Mouse (Mus musculus): ENCODE measurements at regions not wholly inside any gene's neighbourhood (a gene's known extent, or its start where the extent isn't known, plus 50 kb on each side); places are given as distances from the start of the nearest gene placed in this dataset.

DNA sequence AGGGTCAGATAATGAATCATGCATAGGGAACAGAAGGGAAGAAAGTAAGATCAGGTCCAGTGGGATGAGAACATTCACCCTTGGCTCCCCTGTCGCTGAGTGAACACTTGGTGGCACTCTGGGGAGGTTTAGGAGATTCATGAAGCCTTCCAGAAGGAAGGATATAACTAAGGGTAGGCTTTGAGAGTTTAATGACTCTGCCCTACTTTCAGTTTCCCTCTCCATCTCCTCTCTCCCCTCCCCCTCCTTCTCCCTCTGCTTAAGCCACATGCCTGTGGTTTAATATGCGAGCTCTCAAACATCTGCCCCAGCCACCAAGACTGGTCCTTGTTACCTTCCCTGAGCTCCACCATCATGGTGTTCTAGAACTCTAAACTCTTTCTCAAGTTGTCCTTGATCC is 348.3 kb upstream of the Igfbp3 start:
- no peak overlapping the region for H3K27ac ChIP-seq
- no peak overlapping the region for H3K4me3 ChIP-seq
- intact Hi-C loops (cut with DNase I): no loop called here
- no peak for DNase-seq (ENCODE audit: extremely low spot score in 1 of 2, low spot score in 2 of 2)
- TF ChIP-seq CTCF (IDR thresholded peaks at IDR 0.05): no peak; the same call in 1 of the 2 replicates

DNA sequence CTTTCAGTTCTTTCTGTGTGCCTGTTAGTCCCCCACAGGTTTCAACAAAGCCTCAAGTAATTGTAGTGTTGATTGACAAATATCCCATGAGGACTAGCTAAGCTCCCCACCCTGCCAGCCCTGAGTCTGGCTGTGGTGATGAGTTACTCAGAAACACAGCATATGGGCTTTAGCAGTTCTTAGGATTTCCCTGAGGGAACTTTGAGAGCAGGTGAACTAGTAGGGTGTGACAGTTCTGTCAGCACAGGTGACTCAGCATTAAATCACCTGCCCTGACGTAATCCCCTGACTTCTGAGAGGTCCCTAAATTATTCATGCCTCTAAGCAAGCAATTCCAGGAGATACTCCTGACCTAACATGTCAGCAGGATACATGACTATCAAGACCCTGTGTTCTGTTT is 347.7 kb upstream of the Igfbp3 start:
- intact Hi-C loops (cut with DNase I): no loop called here
- Histone ChIP-seq H3K4me3 (no peak overlapping the region), H3K27ac (no peak overlapping the region)
- no peak for DNase-seq (ENCODE audit: extremely low spot score in 1 of 2, low spot score in 2 of 2)
- no peak for TF ChIP-seq CTCF (IDR thresholded peaks at IDR 0.05)

DNA sequence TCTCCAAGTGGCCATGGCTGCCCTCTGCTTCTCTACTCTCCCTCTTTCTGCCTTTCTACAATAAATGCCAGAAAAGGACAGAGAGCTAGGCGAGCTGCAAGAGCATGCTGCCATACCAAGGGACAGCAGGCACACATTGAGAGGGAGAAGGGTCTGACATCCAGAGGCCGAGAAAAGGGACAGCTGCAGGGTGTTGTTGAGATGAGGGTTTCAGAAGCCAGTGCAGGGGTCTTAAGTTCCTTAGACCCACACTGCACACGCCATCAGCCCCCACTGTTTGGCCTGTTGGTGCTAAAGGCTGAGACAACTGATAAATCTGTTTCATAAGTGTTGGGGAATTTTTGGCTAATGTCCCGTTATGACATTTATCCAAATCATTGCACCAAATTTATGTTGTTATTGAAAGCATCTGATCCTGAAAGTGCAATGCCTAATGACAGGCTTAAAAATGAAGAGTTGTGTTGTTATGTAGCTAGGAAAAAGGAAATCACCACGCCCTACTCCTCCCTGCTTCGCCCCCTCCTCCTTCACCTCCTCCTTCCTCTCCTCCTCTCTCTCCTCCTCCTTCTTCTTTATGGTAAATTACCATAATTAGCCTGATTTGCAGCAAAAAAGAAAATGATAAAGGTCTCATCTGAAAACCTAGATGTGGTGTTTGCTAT is 342.0 kb upstream of the Igfbp3 start:
- intact Hi-C loops (cut with DNase I): no loop called here
- TF ChIP-seq CTCF (IDR thresholded peaks at IDR 0.05): no peak
- Histone ChIP-seq H3K27ac (no peak overlapping the region), H3K4me3 (no peak overlapping the region)
- no peak for DNase-seq (ENCODE audit: extremely low spot score in 1 of 2, low spot score in 2 of 2)

DNA sequence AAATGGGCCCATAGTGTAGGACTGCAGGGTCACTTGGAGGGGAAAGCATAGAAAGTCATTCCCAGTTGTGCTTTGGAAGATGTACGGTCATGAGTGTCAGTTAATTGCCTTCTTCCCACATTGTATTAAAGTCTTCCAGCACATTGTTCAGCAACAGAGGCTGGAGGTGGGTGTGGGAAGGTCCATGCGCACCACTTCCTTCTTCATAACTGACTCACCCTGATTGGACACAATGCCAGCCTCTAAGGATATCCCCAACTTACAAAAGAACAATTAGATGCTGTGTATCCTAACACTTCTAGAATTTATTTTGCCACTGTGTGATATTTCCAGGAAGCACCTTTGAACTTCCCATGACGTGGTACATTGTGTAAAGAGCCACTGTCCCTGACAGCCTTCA is 338.4 kb upstream of the Igfbp3 start:
- Histone ChIP-seq H3K27ac (no peak overlapping the region), H3K4me3 (no peak overlapping the region)
- intact Hi-C loops (cut with DNase I): no loop called here
- DNase-seq (ENCODE audit: extremely low spot score in 1 of 2, low spot score in 2 of 2): no peak
- TF ChIP-seq CTCF (IDR thresholded peaks at IDR 0.05): no peak

DNA sequence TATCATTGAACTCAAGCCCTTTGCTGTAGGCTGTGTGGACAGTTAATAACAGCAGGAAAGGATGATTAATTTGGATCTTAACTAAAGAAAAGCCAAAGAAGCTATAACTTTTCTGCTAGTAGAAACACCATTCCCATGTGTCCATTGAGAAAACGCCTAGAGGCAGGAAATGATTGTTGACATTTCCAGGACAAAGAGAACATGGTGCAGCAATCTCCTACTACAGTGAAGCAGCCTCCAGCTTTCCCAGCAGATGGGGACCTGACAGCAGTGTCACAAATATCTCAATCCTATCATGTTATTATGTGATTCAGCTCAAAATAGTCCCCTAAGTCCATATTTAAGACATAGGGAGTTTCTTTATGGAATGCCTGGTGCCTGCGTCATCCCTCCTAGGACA is 334.1 kb upstream of the Igfbp3 start:
- intact Hi-C loops (cut with DNase I): no loop called here
- H3K4me3 ChIP-seq: no peak overlapping the region
- no peak for TF ChIP-seq CTCF (IDR thresholded peaks at IDR 0.05)
- no peak overlapping the region for H3K27ac ChIP-seq
- no peak for DNase-seq (ENCODE audit: extremely low spot score in 1 of 2, low spot score in 2 of 2)

DNA sequence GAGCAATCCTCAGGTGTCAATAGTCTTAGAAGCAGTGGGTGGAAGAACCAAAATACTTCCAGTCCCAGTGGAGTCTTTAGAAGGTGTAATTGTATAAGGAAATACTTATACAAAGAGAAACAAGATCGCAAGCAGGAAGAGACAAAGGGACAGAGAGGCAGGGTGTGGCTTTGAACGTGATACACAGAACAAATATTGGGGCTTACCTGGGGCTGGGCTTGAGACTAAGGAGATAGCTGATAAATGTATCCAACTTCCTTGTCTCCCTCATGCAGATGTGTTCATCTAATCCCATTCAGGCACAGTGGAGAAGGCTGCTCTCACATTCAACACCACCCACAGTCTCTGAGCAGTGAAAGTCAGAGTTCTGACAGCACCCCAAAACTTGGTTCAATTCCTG is 331.9 kb upstream of the Igfbp3 start:
- DNase-seq (ENCODE audit: extremely low spot score in 1 of 2, low spot score in 2 of 2): no peak
- intact Hi-C loops (cut with DNase I): no loop called here
- Histone ChIP-seq H3K27ac (no peak overlapping the region), H3K4me3 (no peak overlapping the region)
- TF ChIP-seq CTCF (IDR thresholded peaks at IDR 0.05): no peak

DNA sequence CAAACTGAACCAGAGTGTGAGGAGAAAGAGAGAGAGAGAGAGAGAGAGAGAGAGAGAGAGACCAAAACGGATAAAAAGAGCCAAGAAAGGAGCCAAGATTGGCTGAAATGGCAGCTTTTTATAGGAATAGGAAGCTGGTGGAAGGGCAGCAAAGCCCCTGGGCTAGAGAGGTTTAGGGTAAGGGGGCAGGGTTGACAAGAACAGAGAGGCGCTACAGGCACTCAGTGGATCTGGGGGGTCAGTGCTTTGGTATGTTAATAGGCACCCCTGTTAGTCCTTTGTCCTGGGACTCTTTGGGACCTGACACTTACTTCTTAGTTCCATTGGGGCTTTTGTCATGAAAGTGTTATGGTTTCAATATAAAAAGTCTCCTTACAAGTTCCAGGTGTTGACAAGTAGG is 320.9 kb upstream of the Igfbp3 start:
- no peak for DNase-seq (ENCODE audit: extremely low spot score in 1 of 2, low spot score in 2 of 2)
- no peak for TF ChIP-seq CTCF (IDR thresholded peaks at IDR 0.05)
- intact Hi-C loops (cut with DNase I): no loop called here
- no peak overlapping the region for H3K27ac ChIP-seq
- H3K4me3 ChIP-seq: no peak overlapping the region

DNA sequence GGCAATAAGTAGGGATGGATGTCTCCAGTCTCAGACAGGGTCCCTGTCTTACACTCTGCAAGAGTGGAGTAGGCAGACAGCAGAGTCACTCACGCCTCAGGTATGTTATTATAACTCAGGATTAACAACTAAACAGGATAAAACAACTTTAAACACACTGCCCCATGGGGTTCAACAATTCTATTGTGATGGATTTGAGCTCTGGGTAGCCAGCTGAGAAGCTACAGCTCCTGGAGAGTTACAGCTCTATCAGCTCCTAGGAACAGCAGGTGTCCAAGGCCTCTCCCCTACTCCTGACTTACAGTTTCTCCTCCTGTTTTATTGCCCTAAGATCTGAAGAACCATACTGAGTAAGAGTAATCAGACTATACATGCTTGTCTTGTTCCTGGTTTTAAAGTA is 319.6 kb upstream of the Igfbp3 start:
- H3K27ac ChIP-seq: no peak overlapping the region
- DNase-seq (ENCODE audit: extremely low spot score in 1 of 2, low spot score in 2 of 2): no peak
- TF ChIP-seq CTCF (IDR thresholded peaks at IDR 0.05): no peak
- no peak overlapping the region for H3K4me3 ChIP-seq
- intact Hi-C loops (cut with DNase I): no loop called here

DNA sequence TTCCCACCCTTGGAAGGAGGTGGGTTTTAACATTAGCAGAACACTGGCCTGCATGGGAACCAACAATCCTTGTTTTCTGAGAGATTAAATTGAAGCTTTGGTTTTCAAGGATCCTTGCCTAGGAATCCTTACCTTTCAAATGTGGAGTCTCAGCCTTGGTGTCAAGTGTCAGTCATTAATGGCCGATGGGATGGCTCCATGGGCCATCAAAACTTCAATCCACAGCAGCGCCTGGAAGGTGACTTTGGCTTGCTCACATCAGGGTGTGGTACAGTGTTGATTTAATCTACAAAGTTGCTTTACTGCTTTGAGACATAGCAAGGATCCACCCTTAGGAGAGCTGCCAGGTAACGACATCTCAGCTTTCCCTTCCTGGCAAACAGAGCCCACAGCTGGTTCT is 318.1 kb upstream of the Igfbp3 start:
- no peak for DNase-seq (ENCODE audit: extremely low spot score in 1 of 2, low spot score in 2 of 2)
- TF ChIP-seq CTCF (IDR thresholded peaks at IDR 0.05): no peak
- Histone ChIP-seq H3K27ac (no peak overlapping the region), H3K4me3 (no peak overlapping the region)
- intact Hi-C loops (cut with DNase I): no loop called here

DNA sequence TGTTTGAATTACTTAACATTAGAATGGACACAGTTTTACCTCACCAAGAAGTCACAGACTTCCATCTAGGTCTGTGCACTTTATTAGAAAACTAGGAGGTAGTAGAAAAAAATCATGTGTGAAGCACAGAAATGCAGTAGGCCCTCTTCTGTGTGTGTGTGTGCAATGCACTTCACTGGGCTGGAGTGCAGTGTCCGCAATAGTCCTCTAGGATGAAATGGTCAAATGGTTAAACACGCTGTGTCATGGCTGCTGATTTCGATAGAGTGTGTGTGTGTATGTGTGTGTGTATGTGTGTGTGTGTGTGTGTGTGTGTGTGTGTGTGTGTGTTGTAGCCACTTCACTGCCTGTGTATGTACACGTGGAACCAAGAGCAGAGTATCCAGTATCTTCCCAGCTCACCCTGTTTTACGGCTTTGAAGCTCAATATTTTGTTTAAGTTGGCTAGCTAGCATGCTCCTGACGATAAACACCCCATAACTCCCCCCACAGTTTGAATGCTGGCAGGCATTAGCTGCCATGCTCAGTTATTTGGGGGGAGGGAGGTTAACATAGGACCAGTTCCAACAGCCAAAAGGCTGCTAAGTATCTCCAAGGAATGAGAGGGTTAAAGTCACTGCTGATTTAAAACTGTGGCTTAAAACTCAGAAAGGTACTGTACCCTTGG is 316.9 kb upstream of the Igfbp3 start:
- intact Hi-C loops (cut with DNase I): no loop called here
- Histone ChIP-seq H3K4me3 (no peak overlapping the region), H3K27ac (no peak overlapping the region)
- no peak for DNase-seq (ENCODE audit: extremely low spot score in 1 of 2, low spot score in 2 of 2)
- TF ChIP-seq CTCF (IDR thresholded peaks at IDR 0.05): no peak

DNA sequence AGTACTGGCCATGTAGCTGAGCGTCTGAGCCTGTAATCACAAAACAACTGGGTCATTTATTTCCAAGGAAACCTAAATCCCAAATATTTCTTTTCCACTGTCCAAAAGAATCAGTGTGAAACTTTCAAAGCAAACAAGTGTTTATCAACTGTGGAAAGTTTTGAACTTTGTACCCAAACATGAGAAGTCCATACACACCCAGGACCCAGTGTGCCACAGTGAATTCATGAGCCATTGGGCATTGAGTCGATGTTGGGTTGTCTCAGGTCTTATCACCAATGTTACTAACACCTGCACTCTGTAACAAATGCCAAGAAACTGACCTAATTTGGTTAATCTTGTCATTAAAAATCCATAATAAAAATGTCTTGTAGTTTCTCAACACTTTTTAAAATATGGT is 305.8 kb upstream of the Igfbp3 start:
- TF ChIP-seq CTCF (IDR thresholded peaks at IDR 0.05): no peak
- DNase-seq (ENCODE audit: extremely low spot score in 1 of 2, low spot score in 2 of 2): no peak
- intact Hi-C loops (cut with DNase I): no loop called here
- no peak overlapping the region for H3K27ac ChIP-seq
- H3K4me3 ChIP-seq: no peak overlapping the region

DNA sequence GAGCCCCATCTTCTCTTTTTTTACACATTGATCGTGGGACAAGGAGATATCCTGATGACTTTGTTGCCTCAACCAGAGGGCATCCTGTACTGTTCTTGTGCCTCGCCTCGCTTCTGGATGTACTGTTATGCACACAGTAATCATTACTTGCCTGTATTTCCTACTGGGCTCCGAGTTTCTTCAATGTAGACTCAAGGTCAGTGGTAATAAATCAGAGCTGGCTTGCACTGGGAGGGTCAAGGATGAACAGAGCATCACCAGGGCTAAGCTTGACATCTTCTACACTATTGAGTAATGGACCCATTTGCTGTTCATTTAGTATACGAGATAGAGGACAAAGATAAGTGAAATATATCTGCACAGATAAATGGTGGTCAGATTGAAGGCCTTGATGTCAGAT is 295.1 kb upstream of the Igfbp3 start:
- no peak for TF ChIP-seq CTCF (IDR thresholded peaks at IDR 0.05)
- H3K27ac ChIP-seq: no peak overlapping the region
- no peak for DNase-seq (ENCODE audit: extremely low spot score in 1 of 2, low spot score in 2 of 2)
- intact Hi-C loops (cut with DNase I): no loop called here
- H3K4me3 ChIP-seq: no peak overlapping the region

DNA sequence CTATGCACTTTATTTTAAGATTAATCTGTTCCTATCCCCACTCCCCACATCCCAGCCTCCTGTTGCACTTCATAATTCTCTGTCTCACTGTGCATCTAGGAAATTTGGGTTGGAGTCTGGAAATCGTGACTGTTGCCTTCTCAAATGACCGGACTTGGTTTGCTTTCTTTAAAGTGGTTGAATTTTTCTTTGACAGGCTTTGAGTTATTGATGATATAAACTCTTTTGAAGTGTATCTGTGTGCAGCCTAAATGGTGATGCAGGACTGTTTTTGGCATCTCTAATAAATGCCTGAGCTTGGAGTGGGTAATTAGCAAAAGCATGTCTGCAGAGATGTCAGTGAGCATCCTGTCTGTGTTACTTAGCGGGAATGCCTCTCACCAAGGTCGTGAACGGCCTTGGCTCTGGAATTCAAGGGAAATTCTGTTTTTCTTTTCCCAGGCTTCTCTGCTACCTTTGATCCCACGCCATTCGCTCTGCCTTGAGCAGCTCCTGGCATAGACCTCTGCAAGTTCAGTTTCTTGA is 292.8 kb upstream of the Igfbp3 start:
- no peak for TF ChIP-seq CTCF (IDR thresholded peaks at IDR 0.05)
- Histone ChIP-seq H3K4me3 (no peak overlapping the region), H3K27ac (no peak overlapping the region)
- DNase-seq (ENCODE audit: extremely low spot score in 1 of 2, low spot score in 2 of 2): no peak
- intact Hi-C loops (cut with DNase I): no loop called here

Data from left cerebral cortex, adult 2 months (tissue).